Mouse (Mus musculus) activated CD4-positive, CD25-positive, alpha-beta regulatory T cell (primary cell): ENCODE measurements around the gene Ctla2b. TPM values are rescaled to one million over a fixed set of nuclear protein-coding genes. Genes with fewer than 3 reads are reported as not detected.

Source experiments
- polyA plus RNA-seq, 2 experiments: library from polyadenylated mRNA; unstranded; fragments of 100-300 nt; shearing (Covaris generic); gene quantifications; one replicate each; pipeline ENCODE4 v1.2.1; 2017

The Ctla2b gene
- polyA plus RNA-seq, result 1 to 10 TPM; 6.0 to 8.7 TPM

DNA sequence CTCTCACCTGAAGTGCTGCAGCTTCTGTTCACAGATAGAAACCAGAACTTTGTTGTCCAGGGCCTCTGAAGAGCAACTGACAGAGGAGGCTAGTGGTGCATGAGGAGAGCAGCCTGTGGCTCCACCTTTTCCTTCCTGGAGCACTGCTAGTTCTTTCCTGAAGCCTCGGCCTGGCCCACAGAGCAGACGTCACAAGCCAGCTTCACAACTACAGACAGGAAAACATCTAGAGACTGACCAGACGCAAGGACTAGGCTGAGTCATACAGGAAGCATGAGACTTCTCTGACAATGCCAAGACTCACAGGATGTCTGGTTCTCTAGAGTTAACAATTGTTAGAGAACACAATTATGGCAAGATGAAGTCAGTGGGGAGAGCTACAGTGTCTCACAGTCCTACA lies at the start of gene Ctla2b:
TSS of gene Ctla2b (minus strand) at position 120 of the 400 bp plus-strand sequence.

GRCm38 (mm10) chr13:60941884-60942283 lies 44.6 kb upstream of the Ctla2b start, which contains the start of gene Tpbpa:
TSS of gene Tpbpa (minus strand) at chr13:60941984.

DNA sequence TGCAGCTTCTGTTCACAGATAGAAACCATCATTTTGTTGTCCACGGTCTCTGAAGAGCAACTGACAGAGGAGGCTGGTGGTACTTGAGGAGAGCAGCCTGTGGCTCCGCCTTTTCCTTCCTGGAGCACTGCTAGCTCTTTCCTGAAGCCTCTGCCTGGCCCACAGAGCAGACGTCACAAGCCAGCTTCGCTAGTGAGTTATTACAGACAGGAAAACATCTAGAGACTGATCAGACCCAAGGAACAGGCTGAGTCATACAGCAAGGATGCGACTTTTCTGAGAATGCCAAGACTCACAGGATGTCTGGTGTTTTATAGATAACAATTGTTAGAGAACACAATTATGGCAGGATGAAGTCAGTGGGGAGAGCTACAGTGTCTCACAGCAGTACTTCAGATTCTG lies 39.3 kb upstream of the Ctla2b start, which contains the start of the genes Gm49391 and Ctla2a:
TSS of gene Gm49391 (minus strand) at position 72 of the 402 bp plus-strand sequence.
TSS of gene Ctla2a (minus strand) at position 126 of the 402 bp plus-strand sequence.

GRCm38 (mm10) chr13:60935490-60935889 lies 38.2 kb upstream of the Ctla2b start, which contains the start of gene Gm49393:
TSS of gene Gm49393 (minus strand) at chr13:60935590.

DNA sequence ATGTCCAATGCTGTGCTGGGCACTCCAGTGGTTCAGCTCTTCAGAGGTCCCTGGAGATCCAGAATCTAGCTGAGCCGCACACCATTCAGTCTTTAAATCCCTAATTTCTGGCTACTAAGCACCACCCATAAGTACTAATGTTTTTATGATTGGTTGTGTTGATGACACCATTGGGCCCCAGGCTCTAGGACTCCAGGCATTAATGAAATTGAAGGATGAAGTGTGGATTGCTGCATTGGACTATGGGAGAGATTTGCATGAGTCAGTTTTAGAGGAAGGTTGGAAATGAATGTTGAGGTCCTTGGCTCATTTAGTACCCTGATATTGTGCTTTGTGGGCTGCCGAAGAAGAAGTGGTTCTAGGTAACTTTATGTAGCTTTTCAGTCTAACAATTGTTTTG lies 7.5 kb upstream of the Ctla2b start, which contains the start of gene Tpbpb:
TSS of gene Tpbpb (minus strand) at position 101 of the 400 bp plus-strand sequence.

DNA sequence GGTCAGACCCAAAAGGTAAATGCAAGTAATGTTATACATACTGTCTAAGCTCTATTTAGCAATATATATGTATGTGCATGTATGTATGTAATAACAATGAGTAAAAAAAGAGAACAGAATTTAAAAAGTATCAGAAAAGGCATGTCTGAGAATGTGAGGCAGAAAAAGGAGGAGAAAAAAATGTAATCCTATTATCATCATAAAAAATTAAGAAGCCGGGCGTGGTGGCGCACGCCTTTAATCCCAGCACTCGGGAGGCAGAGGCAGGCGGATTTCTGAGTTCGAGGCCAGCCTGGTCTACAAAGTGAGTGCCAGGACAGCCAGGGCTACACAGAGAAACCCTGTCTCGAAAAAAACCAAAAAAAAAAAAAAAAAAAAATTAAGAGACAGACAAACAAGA lies 453 bp downstream of the Ctla2b start, which contains the start of gene Gm49392:
TSS of gene Gm49392 (minus strand) at position 101 of the 400 bp plus-strand sequence.

GRCm38 (mm10) chr13:60864281-60864680 lies 33.0 kb downstream of the Ctla2b start, which contains the start of gene 4930486L24Rik:
TSS of gene 4930486L24Rik (minus strand) at chr13:60864475.

Other genes starting within 250 kb of the Ctla2b start
- under 1 TPM in 1 of 2 experiments, not detected in 1; 0.12 TPM for gene BC051665, start 111.1 kb downstream of the Ctla2b start, polyA plus RNA-seq
- not detected for gene Ctsll3, start 94.6 kb downstream of the Ctla2b start, polyA plus RNA-seq
- gene 4930486L24Rik, start 33.0 kb downstream of the Ctla2b start, polyA plus RNA-seq, result 1 to 10 TPM; 1.3 to 3.0 TPM
- not detected for gene Gm49392, start 553 bp downstream of the Ctla2b start, polyA plus RNA-seq
- gene Tpbpb, start 7.4 kb upstream of the Ctla2b start, polyA plus RNA-seq, result not detected
- not detected for gene Gm49393, start 38.1 kb upstream of the Ctla2b start, polyA plus RNA-seq
- gene Gm49391, start 39.1 kb upstream of the Ctla2b start, polyA plus RNA-seq, result under 1 TPM in 1 of 2 experiments, not detected in 1; 0.48 TPM
- gene Ctla2a, start 39.2 kb upstream of the Ctla2b start, polyA plus RNA-seq, result 10 to 100 TPM; 43.9 to 62.3 TPM
- not detected for gene Tpbpa, start 44.5 kb upstream of the Ctla2b start, polyA plus RNA-seq
- not detected for gene Ctsj, start 108.5 kb upstream of the Ctla2b start, polyA plus RNA-seq
- not detected for gene Ctsq, start 143.2 kb upstream of the Ctla2b start, polyA plus RNA-seq